Mouse (Mus musculus): ENCODE data around the gene Ror2. TPM values are rescaled to one million over a fixed set of nuclear protein-coding genes. Genes with fewer than 3 reads are reported as not detected.
A peak's percentile ranks its signal among the peaks of the same experiment; 100 is the strongest.

Gene Ror2
- polyA plus RNA-seq, 1 experiment from 2014 or later: 6.9 TPM

GRCm38 (mm10) chr13:53067949-53068348, 218.0 kb downstream of the Ror2 start:
- no peak overlapping the region for H3K9ac ChIP-seq (ENCODE audit: low read length)
- H3K27ac ChIP-seq (replicated peaks): no peak overlapping the region
- no peaks in the 10 kb centered on the region; the same call in 1 of the 2 replicates for H3K4me1 ChIP-seq (replicated peaks; ENCODE audit: control insufficient read depth, insufficient read depth)
- H3K36me3 ChIP-seq (ENCODE audit: control insufficient read depth, insufficient read depth, low read length): no peaks in the 10 kb centered on the region
- no peaks in the 10 kb centered on the region for H3K27me3 ChIP-seq (ENCODE audit: control insufficient read depth, insufficient read depth, low read length)
- no peak overlapping the region for H3K4me3 ChIP-seq (ENCODE audit: low read depth, low read length)
- TF ChIP-seq EP300 (optimal IDR thresholded peaks at IDR 0.05): no peak
- TF ChIP-seq CTCF (IDR thresholded peaks at IDR 0.05; ENCODE audit: low read depth): no peak
- ATAC-seq (ENCODE audit: low FRiP score, low TSS enrichment) (no peak), DNase-seq (ENCODE audit: low spot score) (peak; percentile 25)
- no peaks in the 10 kb centered on the region for H3K9me3 ChIP-seq (ENCODE audit: control insufficient read depth, low read length)
- 57% methylated on average over 11 of the region's 11 CpGs for WGBS
- H3K4me2 ChIP-seq (replicated peaks; ENCODE audit: low read depth): no peak overlapping the region

- WGBS: 63% methylated on average over 11 of the region's 11 CpGs
- Histone ChIP-seq H3K9me3 (ENCODE audit: control insufficient read depth, low read length) (no peaks in the 10 kb centered on the region), H3K9ac (ENCODE audit: low read length) (no peak overlapping the region), H3K36me3 (ENCODE audit: control insufficient read depth, insufficient read depth, low read length) (no peaks in the 10 kb centered on the region), H3K27ac (replicated peaks) (no peak overlapping the region), H3K4me3 (ENCODE audit: low read depth, low read length) (no peak overlapping the region), H3K4me2 (replicated peaks; ENCODE audit: low read depth) (no peak overlapping the region), H3K4me1 (replicated peaks; ENCODE audit: control insufficient read depth, insufficient read depth) (no peaks in the 10 kb centered on the region; the same call in 1 of the 2 replicates), H3K27me3 (ENCODE audit: control insufficient read depth, insufficient read depth, low read length) (no peaks in the 10 kb centered on the region)
- no peak for DNase-seq (ENCODE audit: low spot score)
- ATAC-seq (ENCODE audit: low FRiP score, low TSS enrichment): no peak
- TF ChIP-seq CTCF (IDR thresholded peaks at IDR 0.05; ENCODE audit: low read depth) (no peak), EP300 (optimal IDR thresholded peaks at IDR 0.05) (no peak)
Observed at GRCm38 (mm10) chr13:53065122-53065521, 220.8 kb downstream of the Ror2 start.

- TF ChIP-seq CTCF (IDR thresholded peaks at IDR 0.05; ENCODE audit: low read depth): no peak
- TF ChIP-seq EP300 (optimal IDR thresholded peaks at IDR 0.05): no peak
- no peak overlapping the region for H3K27ac ChIP-seq (replicated peaks)
- 100% methylated on average over 1 of the region's 1 CpGs for WGBS
Observed at GRCm38 (mm10) chr13:53064681-53065080, 221.2 kb downstream of the Ror2 start.

More at GRCm38 (mm10) chr13:53064681-53065080, 221.2 kb downstream of the Ror2 start:
- H3K36me3 ChIP-seq (ENCODE audit: control insufficient read depth, insufficient read depth, low read length): no peaks in the 10 kb centered on the region
- H3K27me3 ChIP-seq (ENCODE audit: control insufficient read depth, insufficient read depth, low read length): no peaks in the 10 kb centered on the region
- DNase-seq (ENCODE audit: low spot score) (no peak), ATAC-seq (ENCODE audit: low FRiP score, low TSS enrichment) (no peak)
- H3K9me3 ChIP-seq (ENCODE audit: control insufficient read depth, low read length): no peaks in the 10 kb centered on the region
- H3K4me1 ChIP-seq (replicated peaks; ENCODE audit: control insufficient read depth, insufficient read depth): no peaks in the 10 kb centered on the region; the same call in 1 of the 2 replicates
- H3K4me3 ChIP-seq (ENCODE audit: low read depth, low read length): no peak overlapping the region
- H3K9ac ChIP-seq (ENCODE audit: low read length): no peak overlapping the region
- H3K4me2 ChIP-seq (replicated peaks; ENCODE audit: low read depth): no peak overlapping the region

Other genes with a start within 250 kb of the Ror2 start
- gene Sptlc1, start 91.3 kb upstream of the Ror2 start, polyA plus RNA-seq (2015; fragmentation: Nextera tagmentation; extraction: Ambion mirVana): 37.3 and 38.8 TPM in 2 replicates
- 2.0 and 2.3 TPM in 2 replicates for gene Msx2, start 186.9 kb upstream of the Ror2 start, polyA plus RNA-seq (2015; fragmentation: Nextera tagmentation; extraction: Ambion mirVana)